Mouse (Mus musculus) kidney, postnatal 36 days (tissue): ENCODE measurements around the gene Rsl24d1.
"Not testable (repeated sequence)": the region's sequence is repeated elsewhere in the genome, so short reads cannot be mapped to it uniquely, and the experiment has no call there.

Experiments used
- DNase-seq, 2 experiments: peaks; one replicate each; pipeline ENCODE4 v3.0.0; 2021 to 2022; ENCODE audit warnings: mixed read lengths in 2 of 2

The Rsl24d1 gene

DNA sequence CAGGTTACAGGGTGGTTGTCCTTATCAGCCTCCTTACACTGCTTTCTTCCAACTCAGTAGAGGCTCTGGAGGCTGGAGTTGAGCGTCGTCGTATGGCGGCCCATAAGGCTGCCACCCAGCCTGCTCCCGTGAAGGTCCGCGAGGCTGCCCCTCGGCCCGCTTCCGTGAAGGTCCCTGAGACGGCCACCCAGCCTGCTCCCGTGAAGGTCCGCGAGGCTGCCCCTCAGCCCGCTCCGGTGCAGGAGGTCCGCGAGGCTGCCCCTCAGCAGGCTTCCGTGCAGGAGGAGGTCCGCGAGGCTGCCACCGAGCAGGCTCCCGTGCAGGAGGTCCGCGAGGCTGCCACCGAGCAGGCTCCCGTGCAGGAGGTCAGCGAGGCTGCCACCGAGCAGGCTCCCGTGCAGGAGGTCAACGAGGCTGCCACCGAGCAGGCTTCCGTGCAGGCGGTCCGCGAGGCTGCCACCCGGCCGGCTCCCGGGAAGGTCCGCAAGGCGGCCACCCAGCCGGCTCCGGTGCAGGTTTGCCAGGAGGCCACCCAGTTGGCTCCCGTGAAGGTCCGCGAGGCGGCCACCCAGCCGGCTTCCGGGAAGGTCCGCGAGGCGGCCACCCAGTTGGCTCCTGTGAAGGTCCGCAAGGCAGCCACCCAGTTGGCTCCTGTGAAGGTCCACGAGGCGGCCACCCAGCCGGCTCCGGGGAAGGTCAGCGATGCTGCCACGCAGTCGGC lies 9.9 kb upstream of the Rsl24d1 start:
- DNase-seq = peak; percentile 30 to 66

DNA sequence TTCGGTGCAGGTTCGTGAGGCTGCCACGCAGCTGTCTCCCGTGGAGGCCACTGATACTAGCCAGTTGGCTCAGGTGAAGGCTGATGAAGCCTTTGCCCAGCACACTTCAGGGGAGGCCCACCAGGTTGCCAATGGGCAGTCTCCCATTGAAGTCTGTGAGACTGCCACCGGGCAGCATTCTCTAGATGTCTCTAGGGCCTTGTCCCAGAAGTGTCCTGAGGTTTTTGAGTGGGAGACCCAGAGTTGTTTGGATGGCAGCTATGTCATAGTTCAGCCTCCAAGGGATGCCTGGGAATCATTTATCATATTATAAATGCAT lies 9.4 kb upstream of the Rsl24d1 start:
- no peak for DNase-seq

DNA sequence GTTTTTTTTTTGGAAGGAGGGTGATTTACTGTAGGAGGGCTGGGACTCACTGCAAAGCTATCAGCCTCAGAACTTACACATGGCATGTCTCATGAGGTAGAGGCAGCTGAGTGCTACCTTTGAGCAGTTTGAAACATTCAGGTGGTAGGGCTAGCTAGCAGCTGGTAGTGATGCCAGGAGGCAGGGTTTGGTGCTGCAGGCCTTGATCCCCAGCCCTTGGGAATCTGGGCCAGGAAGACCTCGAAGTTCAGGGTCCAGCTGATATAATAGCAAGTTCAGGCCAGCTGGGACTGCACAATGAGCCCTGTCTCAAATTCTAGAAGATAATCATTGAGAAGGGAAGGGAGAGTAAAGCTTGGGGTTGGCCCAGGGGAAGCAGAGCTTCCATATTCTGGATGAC lies 8.1 kb upstream of the Rsl24d1 start:
- DNase-seq = no peak

DNA sequence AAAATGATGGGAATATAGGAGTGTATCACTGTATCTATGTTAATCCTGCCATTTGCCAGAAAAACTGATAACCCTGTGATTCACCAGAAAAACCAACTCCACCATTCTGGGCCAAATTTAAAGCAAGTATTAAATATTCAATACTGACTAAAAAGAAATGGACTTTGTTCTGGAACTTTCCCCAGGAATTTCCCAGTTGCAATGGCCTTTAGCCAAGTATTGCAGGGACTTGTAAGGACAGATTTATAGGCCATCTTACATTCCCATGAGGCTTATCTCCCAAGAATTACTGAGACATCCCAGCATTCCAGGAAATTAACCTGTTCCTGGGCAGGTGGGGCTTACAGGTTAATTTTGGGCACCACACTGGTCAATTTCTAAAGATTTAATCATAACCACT lies 7.5 kb upstream of the Rsl24d1 start:
- no peak for DNase-seq

DNA sequence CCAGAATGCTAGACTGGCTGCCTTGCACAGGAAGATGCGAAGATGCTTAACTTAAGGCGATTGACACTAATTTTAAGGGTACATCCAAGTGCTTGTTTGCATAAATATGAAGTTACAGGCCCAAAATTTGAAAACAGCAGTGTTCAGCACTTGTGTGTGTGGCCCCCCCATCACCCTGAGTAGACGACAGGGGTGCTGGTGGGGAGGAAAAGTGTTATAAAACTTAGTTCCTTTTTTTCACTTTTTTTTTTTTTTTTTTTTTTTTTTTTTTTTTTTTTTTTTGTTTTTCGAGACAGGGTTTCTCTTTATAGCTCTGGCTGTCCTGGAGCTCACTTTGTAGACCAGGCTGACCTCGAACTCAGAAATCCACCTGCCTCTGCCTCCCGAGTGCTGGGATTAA lies 3.5 kb downstream of the Rsl24d1 start:
- not testable (repeated sequence) for DNase-seq

DNA sequence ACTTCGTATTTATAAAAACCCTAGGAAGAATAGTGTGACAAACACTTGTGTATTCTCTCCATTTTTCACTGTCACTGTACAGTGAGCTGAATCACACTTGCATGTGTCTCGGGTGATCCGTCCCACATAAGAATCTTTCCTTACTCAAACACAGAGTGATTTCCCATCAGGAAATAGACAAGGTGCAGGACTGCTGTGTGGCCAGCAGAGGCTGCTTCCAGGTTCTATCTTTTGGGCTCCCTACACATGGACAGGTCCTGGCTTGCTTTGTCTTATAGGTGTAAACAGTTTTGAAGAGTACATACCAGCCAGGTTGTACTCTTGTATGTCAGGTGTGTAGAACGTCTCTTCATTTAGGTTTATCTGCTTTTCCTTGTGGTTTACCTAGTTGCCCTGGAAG lies 4.8 kb downstream of the Rsl24d1 start:
- DNase-seq = no peak

DNA sequence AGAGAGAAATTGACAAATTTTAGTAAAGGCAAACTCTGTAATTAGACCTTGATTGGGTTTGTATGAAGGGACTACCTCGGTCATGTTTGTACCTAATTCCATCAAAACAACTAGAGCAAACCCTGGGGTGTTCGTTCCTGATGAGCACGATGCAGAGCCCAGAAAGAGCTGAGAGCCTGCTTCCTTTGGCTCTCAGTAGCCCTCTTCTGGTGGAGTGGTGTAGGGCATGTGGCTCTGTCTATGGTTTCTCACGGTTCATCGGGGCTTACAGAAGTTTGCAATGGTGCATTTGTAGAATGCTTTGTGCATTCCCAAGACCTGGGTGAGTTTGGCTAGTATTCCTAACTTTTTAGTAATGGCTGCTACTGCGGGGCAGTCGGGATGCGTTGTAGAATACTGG lies 8.5 kb downstream of the Rsl24d1 start:
- DNase-seq = peak in 1 of 2 experiments; percentile 61

DNA sequence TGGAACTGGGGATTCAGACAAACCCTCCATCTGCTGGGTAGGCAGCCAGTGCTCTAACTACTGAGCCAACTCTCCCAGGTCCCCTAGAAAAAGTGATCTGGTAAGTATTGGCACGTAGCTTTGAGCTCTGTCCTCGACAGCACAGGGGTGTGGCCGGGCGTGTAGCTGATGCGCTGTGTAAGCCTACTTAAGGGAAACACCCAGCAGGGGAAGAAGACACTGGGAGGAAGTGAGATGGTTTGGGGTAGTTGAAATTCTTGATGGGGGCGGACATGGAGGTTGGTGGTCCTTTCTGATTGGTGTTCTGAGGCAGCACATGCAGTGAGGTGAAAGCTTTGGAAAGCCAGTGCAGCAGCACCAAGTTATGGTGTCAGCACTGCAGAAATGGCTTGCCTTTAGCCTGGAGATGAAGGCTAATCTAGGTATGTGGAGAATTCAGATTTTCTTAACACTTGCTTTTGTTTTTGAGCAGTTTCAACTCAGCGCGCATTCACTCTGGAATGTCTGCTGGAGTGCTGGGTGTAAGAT lies 11.9 kb downstream of the Rsl24d1 start:
- DNase-seq = no peak

DNA sequence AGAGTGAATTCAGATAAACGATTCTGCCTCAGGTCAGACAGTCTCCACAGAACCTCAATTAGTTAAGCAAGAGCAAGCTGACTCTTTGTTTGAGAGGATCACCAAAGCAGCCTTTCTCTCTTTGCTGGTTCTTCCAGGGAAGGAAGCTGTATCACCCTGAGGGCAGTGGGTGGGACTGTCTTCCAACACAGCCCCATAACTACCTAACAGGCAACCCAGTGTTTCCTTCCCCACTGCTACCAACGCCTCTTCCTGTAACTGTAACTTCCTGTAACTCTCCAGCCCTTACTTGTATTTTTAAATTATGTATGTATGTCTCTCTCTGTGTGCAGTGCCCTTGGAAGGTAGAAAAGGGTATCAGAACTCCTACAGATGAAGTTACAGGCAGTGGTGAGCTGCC lies 14.2 kb downstream of the Rsl24d1 start:
- no peak for DNase-seq

DNA sequence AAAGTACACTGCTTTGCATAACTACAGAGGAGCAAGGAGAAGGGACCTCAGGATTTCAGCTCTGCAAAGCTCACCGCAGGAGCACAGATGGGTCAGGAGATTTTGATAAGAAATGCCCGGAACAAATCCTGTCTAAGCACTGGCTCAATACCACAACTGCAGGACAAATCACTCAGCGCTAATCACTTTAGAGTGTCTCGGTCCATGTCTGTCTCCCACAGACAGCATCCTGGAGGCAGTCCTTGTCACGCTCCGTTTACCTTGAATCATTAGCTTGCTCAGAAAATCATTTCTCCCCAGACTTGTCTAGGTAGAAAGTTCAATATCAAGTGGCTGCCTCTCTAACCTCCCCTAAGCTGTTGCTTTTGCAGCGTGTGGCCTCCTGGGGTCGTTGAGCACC lies 16.6 kb downstream of the Rsl24d1 start:
- DNase-seq = peak; percentile 12 to 18

DNA sequence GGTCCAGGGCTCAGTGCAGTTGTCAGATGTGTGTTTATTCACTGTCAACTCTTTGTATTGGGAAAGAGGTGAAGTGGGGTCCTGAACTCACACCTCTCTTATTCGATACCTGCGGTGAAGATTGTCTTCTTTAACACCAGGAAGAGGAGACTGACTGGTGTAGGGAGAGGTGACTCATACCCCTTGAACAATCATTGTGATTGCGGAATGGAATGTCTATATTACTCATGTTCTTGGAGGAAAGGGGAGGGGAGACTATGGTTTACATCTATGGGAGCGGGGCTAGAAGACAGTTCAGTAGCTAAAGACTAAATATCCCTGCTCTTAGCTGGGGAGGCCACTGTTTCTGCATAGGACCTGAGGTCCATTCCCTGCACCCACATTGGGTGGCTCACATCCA lies 17.3 kb downstream of the Rsl24d1 start:
- DNase-seq = no peak

DNA sequence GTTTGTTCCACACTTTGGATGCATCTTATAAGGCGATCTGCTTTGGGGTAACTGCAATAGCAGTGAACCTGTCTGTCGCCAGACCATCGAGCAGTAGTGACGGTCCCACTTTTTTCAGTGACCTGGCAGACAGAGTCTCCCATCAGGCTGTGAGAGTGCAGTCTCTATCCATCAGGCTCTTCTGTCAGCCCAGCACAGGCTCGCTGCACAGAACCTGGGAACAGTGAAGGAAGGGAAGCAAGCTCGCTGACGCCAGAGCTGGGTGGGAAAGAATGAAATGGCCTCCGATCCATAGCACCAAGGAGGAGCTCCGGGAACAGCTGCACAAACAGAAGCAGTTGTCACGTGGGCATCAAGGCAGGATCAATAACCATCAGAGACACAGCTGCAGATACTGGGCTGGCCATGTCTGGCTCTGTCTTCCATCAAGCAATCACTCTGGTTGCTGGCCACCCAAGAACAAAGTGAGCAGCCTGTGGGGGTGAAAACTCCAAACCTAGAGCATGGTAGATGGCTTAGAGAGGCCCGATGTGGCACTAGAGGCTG lies 24.2 kb downstream of the Rsl24d1 start:
- DNase-seq = no peak

DNA sequence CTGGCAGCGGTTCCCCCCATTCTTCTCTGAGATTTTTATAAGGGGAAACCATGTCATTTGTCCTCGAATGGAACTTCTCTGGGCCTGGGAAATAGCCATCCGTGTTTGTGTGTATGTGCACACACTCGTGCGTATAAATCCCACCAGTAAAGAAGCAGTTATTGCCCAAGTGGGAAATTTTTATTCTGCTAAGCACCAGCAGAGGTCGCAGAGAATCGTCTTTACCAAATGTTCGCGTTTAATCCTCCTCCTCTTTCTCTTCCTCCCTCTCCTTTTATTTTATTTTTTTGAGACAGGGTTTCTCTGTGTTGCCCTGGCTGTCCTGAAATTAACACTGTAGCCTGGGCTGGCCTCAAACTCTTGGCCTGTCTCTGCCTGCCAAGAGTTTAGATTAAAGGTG lies 41.1 kb downstream of the Rsl24d1 start:
- no peak for DNase-seq

DNA sequence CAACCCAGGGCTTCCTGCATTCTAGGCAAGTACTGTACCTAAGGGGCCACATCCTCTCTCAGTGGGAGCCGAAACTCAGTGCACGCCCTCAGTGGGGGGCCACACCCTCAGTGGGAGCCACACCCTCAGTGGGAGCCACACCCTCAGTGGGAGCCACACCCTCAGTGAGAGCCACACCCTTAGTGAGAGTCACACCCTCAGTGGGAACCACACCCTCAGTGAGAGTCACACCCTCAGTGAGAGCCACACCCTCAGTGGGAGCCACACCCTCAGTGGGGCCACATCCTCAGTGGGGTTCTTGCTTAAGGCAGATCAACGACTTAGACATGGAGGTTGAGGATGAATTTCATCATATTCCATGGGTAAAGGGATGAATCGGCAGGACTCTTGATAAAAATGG lies 44.7 kb downstream of the Rsl24d1 start:
- DNase-seq = no peak

DNA sequence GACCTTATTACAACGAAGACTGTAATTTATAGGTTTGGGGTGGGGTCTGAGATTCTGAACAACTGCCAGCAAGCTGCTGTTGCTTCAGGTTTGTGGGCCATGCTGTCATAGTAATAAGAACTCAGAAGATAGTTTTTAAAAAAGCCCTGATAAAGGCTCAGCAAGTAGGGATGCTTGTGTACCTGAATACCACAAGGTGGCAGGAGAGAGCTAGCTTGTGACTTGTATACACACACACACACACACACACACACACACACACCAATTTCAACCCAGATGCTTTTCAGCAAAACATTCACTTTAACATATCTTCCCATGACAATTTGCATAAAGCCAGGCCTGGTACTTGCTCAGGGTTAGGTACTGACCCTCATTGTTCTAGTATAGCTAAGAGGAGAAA lies 46.0 kb downstream of the Rsl24d1 start:
- DNase-seq = peak; percentile 18 to 22

DNA sequence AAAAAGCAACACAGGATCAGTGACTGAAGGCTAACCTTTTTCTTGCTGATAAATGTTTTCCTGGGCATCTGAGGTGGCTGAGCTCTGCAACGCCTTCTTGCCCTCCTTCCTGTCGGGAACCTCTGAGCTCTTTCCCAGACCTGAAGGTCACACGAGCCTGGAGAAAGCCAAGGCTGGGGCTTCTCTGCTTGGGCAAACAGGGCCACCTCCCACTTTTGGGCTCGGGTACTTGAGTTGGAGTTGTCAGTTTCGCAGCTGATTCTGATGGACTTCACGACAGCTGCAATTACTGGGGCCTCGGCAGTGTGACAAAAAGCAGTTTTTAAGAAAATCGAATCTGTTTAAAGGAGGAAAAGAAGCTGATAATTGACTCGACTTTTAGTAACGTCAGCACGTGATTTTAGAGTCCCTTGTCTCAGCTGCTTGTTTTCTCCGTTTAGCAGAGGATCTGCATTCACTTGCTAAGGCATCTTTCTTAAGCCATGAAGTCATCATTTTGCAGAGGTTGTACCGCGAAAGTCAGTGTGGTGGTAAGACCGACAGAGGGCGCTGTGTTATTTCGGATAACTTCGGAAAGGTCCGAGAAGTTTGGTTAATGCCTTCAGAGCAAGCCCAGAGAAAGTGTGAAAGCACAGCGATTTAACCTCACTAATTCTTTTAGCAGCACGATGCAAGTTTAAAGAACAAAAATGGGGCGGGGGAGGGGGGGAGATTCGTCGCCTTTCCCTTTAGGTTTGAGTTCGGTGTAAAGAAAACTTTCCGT lies 49.5 kb downstream of the Rsl24d1 start:
- DNase-seq = peak; percentile 66 to 84

DNA sequence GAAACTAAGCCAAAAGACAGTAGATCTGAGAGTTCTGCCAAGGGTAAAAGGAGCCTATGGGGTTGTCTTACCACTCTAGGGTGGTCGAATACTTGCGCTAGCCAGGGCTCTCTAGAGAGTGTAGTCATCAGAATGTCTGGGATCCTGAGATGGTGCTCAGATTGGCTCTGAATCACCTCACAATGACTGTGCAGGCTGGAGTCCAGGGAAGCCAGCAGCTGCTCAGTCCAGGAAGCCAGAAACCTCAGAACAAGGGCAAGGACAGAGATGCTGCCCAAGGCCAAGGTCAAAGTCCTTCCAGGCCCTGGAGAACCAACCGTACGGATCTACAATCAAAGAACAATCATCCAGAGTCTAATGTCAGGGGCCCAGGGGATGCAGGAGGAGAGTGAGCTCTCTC lies 52.4 kb downstream of the Rsl24d1 start:
- DNase-seq = no peak
